Mouse (Mus musculus): ENCODE data around the gene Hspa12b.
A peak's percentile ranks its signal among the peaks of the same experiment; 100 is the strongest.

DNA sequence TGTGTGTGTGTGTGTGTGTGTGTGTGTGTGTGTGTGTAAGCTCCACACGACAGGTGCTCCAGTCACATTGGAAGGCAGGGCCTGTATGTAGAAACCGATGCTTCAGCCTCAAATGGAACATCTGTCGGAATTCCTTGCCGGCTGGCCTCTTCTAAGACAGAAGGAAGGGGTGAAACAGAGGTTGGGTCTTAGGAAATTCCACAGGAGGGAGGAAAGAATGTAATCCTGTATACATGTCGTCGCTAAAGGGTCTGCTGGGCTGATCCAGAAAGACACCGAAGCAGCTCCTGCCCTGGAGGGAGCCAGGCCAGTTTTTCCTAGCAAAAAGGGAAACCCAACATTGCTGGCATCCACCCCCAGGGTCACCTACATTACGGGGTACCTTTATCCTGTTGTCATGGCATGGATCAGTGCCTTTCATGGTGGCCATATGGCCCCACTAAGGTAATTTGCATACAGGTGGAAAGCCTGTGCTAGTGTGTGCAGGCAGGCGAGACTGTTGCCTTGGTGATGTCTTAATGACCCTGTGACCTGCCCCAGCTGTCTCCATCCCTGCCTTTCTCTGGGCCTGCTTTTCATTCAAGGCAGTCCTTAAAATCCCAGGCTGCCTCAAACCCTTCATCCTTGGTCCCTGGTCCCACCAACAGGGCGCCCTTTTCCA is 63.4 kb downstream of the Hspa12b start:
- TF ChIP-seq CTCF (conservative IDR thresholded peaks at IDR 0.05 in 1 of 2, IDR thresholded peaks at IDR 0.05 in 1 of 2; ENCODE audit: low read depth in 2 of 2, low read length in 2 of 2) = no peak
- no peak for TF ChIP-seq MAFK (IDR thresholded peaks at IDR 0.05; ENCODE audit: insufficient replicate concordance, low read length)
- peak; percentile 59; the same call in 1 of the 2 replicates for TF ChIP-seq EP300 (IDR thresholded peaks at IDR 0.05; ENCODE audit: low read length)
- TF ChIP-seq NRF1 (IDR thresholded peaks at IDR 0.05; ENCODE audit: low read depth, low read length) = no peak
- no peak for TF ChIP-seq ELF1 (IDR thresholded peaks at IDR 0.05; ENCODE audit: low read depth, low read length)
- TF ChIP-seq ZKSCAN1 (IDR thresholded peaks at IDR 0.05; ENCODE audit: borderline replicate concordance, low read depth, low read length) = no peak
- no peak for TF ChIP-seq GABPA (IDR thresholded peaks at IDR 0.05; ENCODE audit: insufficient replicate concordance, low read depth, low read length)
- no peak for TF ChIP-seq RAD21 (IDR thresholded peaks at IDR 0.05; ENCODE audit: low read depth, low read length)
- no peak for TF ChIP-seq ZC3H11A (IDR thresholded peaks at IDR 0.05; ENCODE audit: low read depth, low read length)
- TF ChIP-seq POLR2A (IDR thresholded peaks at IDR 0.05; ENCODE audit: low read depth, low read length) = no peak
- TF ChIP-seq SIN3A (IDR thresholded peaks at IDR 0.05; ENCODE audit: low read length) = peak; percentile 76; the same call in 1 of the 2 replicates
- TF ChIP-seq BHLHE40 (IDR thresholded peaks at IDR 0.05; ENCODE audit: low read depth, low read length) = peak; percentile 70
- no peak for TF ChIP-seq USF1 (IDR thresholded peaks at IDR 0.05; ENCODE audit: low read depth, low read length)
- no peak for TF ChIP-seq MEF2A (IDR thresholded peaks at IDR 0.05; ENCODE audit: borderline replicate concordance, low read depth, low read length)
